Mouse (Mus musculus) 3T3-L1 (cell line): ENCODE results near the gene Dbx2.
A peak's percentile ranks its signal among the peaks of the same experiment; 100 is the strongest.

ENCODE experiments used
- DNase-seq: peaks from one replicate; pipeline ENCODE4 v3.0.0-alpha.2; 2015; ENCODE audit warnings: low read depth, low spot score

Gene Dbx2

DNA sequence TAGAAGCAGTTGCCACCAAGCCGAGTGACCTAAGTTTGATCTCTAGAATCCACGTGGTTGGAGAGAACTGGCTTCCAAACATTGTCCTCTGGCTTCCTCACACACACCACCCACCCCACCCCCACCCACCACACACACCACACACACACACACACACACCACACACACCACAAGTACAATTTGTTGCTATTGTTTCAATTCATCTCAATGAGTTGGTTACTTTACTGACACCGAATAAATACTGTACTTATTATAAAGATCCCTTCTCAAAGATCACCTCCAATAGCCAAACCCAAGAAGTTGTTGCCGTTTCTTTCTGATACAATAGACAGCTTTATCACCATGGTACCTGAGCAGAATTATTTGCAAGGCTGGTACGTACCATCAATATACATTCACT is at the start of gene Dbx2:
Dbx2 (minus strand) TSS at position 101 of the 400 bp plus-strand sequence.
- DNase-seq: no peak

DNA sequence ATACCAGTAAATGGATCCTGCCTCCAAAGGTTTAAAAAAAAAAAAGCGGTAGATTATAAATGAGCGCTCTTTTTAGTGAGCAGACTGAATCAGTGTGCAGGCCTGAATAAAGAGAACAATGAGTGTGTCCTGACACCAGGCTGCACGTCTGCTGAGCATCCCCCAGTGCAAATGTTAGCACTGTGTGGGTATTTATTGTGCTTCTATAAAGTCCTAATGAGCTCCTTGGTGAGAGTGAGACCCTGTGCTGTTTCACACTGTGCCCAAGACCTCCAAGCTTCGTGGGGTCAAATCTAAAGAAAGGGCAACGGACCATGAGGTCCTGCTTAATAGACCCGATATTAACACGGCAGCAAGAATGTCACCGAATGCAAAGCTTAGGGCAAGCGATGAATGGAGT is 46.4 kb upstream of the Dbx2 start:
- no peak for DNase-seq

DNA sequence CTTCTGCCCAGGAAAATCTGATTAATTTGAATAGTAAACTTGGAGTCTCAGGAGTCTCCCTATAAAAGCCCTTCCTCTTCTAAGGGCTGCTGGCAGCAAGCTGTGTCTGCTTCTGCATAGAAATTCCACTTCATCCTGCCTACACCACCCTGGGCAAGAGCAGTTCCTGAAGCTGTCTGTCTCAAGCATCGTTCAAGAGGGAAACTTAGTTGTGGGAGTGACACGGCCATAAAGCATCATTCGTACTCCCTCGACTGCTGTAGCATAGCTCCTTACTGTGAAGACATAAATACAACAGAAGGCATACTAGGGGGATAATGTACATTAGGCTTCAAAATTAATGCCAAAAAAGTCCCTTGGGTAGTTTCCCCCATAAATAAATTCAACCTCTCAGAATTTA is 45.8 kb upstream of the Dbx2 start:
- no peak for DNase-seq

DNA sequence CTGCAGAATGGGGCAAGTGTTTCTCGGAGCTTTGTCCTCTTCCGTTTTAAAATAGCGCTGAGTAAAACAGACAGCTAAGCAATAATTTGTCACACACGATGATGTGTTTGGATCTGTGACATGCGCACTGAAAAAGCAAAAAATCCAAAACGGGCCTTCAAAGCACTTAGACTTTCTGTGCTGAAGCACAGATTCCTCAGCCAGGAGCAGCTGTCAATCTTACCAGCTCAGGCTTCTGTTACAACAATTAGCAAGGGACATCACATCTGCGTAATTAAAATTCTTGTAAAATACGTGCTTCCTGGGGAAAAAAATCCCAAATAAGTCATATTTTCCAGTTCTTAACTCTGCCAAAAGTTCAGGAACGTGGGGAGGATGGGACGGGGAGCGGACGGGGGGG is 43.6 kb upstream of the Dbx2 start:
- DNase-seq: no peak

DNA sequence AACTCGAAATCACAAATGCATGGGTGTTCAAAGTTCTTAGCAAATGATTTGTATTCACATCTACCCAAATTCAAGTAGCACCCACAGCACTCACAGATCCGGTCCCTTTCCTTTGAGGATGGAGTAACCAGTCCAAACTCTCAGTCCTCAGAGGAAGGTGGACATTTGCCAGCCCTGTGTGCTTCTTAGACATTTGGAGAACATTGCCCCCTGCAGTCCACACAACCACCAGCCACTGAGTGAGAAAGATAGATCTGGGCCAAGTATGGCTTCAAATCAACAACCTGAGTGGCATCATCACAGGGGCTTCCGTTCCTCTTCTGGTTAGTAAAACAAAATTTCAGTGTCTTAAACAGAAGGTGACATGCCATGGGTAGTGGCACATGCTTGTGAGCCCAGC is 38.0 kb upstream of the Dbx2 start:
- DNase-seq: peak; percentile 20

DNA sequence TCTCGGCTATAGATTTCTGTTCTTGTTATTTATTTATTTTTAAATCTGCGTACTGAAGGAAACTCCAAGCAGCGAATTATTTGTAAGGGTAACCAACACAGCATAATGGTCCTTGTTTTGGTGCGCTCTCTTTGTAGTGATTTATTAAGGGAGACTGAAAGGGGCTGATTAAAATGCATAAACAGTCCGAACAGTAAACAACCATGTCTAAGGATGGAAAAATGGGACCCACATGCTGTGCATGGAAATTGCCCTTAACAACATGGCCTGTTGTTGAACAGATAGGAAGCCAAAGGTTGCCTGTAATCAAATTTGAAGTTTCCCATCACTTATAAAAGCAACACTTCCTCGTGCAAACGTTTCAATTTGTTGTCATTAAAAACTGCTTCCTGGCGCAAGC is 35.8 kb upstream of the Dbx2 start:
- DNase-seq: no peak

DNA sequence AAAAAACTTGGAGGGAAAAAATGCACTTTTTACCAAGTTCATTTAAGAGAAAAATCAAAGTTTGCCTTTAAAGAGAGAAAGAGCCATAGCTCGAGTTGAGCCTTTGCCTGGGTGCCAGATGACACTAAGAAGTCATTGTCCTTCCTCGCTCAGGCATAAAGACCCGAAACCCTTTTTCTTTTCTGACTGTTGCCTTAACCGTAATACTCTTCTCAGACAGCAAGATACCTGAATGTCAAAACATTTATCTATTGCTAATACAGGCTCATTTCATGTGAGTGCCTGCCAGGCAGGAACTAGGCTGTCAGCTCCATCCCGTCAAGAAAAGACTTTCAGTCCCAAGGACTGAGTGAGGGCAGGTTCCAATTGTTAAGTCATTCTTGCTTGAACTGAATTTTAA is 35.4 kb upstream of the Dbx2 start:
- DNase-seq: no peak

DNA sequence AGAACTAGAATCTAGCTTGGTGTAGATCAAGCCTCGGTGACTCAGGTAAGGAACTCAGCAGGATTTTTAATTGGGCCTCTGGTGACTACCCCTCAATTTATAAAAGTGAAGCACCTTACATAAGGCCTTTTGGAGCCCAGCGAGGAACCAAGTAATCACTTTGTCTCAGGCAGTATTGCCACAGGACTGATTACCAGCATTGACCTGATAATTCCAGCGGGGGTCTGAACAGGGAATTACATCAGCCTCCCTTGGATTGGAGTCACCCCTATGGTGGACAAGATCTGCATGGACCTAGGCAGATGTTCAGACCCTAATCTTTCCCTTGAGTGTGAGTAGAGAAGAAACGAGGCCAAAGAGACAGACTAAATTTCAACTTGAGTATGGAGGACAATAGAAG is 26.9 kb upstream of the Dbx2 start:
- DNase-seq: no peak

DNA sequence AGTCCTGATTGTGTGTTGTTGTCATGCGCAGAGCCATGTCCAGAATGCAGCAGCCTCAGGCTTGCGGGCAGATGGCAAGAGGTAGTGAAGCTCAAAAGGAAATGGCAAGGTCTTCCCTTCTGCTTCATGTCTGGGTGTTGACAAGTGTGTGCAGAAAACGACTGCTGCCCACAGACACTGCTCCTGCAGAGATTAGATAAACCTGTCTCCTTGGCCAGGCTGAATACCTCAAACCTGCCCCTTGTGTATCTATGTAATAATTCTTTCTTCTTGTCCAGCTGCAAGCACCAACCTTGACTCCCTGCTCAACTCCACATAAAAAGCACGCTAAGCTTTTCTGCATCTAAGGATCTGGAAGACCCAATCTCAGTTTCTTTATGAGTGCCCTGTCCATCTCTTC is 19.9 kb upstream of the Dbx2 start:
- DNase-seq: no peak

DNA sequence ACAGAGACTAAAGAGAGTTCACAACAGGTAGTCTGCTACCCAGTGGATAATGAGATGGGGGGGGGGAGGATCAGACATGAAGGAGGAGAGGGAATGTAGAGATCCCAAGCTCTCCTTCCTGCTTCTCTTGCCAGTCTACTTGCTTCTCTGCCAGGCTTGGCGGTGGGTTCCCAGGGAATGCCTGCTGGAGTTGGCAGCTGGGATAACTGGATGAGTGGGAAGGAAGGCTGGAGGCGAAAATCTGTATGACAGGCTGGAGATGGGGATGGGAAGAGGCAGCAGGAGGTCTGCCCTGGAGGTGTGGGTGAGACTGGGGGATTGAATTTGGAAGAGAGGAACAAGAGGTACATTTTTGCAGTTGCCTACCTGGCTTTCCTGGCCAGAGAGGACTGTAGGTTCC is 19.4 kb upstream of the Dbx2 start:
- no peak for DNase-seq

DNA sequence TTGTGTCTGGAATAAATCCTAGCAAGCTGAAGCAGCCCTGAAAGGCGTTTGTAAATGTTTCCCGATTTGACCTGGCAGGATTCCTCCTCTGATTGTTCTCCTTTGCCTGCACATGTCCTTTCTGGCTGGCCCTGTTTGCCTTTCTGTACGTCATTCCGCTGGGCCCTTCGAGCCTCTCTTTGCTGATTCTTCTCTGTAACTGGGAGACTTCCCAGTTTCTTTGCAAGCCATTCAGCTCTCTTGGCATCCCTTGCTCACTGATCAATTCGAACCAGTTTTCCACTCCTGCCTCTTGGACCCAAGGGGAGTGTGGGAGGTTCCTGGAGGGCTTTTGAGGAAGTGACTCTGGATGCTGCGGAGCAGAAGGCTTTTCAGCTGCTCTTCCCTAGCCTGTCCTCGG is 11.4 kb upstream of the Dbx2 start:
- no peak for DNase-seq

DNA sequence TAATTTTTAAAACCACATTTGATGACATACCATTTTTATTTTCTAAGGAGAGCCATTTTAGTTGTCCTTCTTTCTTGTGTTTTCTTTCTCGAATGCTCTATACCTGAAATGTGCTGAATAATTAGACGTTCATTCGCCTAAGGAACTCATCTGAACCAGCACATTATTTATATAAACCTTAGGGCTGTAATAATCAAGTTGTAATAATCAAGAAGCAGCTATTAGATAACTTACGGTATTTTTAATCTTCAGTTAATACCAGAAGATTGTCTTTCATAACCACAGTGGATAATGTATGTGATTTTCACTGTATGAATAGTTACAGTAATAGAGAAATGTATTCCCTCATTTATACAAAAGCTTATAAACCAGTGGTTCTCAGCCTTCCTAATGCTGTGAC is 9.2 kb upstream of the Dbx2 start:
- no peak for DNase-seq

DNA sequence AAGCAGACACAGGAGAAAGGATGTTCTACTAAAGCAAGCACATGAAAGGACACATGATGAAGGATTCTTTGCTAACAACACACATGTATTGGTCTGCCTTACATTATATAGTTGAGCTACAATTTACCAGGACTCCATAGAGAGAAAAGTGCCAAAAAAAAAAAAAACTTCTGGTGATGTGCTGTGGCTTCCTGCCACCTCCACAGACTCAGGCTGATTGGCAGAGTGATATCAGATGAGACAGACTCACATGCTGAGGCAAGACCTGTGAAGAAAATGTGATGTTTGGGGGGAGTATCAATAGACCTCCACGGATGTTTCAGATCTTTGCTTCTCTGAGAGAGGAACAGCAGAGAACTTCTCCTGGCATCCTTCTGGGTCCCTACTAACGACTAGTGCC is 6.0 kb upstream of the Dbx2 start:
- DNase-seq: no peak

DNA sequence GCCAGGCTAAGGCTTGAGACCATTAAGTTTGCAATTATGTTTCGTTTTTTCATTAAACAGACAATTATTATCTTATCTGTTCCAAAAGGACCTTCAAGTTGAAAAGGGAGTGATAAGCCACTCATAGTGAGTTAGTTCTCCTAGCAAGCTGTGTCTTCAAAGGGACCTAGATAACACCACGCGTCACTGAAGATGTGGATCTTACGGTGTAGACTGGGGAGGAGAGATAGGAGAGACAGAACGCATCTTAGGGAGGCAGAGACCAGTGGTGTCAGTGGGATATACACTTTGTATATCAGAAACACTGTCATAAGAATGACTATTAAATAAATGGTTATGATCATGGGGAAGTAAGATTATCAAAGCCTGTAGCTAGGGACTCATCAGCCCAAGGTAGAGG is 4.6 kb upstream of the Dbx2 start:
- no peak for DNase-seq

DNA sequence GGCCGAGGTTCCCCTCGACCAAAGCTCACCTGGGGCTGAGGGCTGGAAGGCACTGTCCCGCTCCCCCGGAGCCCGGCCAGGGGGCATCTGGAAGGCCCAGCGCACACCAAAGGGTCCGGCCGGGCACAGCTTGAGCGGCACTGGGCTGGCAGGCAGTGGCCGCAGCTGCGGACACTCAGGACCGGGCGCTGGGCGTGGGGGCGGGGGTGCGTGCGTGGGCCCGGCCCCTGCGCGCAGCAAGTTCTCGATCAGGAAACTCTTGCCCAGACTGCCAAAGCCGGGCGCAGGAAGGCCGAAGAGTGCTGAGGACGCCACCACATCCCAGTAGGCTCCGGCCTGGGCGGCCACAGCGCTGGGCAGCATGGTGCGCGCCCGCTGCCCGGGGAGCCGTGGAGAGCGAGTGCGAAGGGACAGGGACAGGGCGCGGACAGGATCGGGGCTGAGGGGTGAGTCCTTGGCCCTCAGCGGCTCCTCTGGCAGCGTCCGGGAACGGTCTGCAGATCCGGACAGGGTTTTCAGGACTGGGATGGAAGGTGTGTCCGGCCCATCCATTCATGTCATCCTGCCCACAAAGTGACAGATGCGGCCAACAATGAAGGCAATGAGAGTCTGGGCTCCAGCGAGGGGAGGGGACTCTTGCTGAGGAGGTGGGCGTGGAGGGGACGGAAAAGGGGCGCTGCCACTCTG is 1.4 kb downstream of the Dbx2 start:
- DNase-seq: no peak

DNA sequence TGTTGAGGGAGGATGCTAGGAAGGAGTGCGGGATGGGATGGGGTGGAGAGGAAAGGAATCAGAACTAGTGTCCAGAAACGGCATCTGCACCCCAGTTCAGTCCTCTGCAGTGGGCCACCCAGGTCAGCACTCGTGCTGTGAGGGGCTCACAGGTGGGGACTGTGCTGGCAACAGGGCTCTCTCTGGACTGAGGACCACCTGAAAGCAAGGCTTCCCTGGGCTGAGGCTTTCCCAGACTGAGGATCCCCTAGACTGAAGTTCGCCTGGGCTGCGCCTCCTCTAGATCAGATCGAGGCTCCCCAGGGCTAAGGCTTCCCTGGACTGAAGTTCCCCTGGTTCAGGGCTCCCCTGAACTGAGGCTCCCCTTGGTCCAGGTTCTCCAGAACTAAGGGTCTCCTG is 1.9 kb downstream of the Dbx2 start:
- DNase-seq: no peak

DNA sequence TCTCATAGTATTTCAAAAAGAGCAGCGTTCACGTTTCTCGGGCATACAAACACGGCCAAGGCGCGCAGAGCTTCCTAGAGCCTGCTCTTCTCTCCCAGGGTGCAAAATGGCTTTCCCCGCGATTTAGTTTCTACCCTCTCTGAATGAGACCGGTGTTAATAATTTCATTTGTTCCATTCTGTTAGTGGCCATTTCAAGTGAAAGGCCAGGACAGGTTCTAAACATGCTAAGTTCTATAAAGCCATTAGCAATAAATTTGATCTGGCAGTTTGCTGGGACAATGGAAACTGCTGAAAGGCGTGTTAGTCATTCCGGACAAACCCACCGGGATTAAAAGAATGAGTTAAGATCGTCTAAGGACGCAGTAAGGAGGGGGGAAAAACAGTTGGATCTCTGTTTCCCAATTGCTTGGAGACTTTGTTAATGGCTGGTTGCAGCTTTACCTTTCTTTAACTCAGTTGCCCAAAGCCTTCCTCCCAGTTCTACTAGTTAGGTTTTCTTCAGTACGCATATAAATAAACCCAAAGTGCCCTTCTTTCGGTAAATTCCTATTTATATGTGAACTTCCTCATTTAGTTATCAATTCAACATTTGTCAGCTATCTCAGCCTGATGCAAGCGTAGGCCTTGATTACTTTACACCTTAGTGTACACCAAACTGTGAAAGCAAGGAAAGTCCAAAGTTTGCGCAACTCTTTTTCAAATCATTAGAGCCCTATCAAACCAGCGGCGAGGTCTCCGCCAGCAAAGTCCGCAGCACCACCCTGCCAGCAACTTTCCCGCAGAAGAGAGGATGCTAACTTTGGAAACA is 2.7 kb downstream of the Dbx2 start:
- DNase-seq: no peak

DNA sequence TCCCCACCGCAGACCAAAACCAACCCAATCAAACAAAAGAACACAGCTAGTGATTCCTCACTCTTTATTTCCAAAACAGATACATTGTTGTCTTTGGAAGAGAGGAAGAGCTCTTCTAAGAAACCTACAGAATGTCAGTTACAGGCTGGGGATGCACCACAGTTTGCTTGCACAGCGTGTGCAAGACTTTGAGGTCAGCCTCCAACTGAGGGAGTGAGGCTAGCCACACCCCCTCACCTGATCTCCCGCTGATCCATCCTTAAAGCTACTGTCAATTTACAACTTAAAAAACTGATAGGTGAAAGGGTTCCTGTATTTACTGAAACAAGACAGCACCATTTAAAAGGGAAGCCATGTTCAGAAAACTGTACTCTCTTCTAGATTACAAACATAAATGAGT is 3.9 kb downstream of the Dbx2 start:
- DNase-seq: no peak

DNA sequence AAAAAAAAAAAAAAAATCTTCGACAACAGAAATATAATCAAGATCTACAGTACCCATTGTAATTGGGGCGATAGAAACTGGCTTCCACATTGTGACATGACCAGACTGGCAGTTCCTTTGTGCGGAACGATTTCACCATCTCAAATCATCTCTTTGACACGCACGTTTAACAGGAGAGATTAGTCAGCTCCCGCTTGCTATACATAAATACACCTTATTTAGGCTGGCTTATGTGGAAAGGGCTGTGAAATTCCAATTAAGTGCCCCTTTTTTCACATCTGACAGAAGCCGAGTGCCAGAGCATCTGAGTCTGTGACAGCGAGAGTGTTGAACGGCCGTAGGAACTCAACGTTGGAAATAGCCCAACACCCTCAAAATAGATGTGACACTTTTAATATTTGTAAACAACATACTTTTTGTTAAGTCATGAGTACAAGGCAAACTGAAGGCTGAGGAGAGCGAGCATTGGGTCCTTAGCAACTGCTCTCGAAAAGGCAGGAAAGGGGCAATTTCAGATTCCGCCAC is 12.2 kb downstream of the Dbx2 start:
- no peak for DNase-seq

DNA sequence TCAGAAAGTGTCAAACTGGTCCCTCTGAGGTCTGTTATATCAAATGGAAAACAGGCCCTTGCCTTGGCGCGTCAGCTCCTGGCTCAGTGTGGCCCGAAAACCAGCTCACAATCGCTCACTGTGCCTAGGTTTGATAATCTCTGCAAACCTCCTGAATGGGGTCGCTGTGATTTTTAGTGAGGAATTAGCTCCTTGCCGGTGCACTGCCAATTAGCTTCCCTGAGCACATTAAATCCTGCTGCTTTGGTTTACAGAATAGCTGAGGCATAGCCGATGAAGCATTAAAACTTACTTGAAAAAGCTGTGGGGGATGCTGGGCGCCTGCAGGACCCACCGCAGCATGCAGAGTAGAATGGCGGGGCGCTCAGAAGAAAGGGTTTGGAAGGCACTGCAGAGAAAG is 15.4 kb downstream of the Dbx2 start:
- DNase-seq: no peak

DNA sequence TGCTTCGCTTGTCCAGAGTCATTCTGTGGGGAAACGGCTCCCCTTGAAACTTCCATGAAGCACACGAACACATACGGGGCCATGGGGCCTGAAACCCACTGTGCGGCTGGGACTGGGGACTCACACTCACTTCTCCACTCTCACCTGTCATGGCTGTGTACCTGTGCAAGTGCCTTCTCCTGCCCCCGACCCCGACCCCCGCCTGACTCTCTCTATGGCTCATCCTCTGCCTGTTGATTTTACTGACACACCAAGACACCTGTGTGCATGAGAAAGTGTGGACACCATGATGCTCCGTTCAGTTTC is 16.0 kb downstream of the Dbx2 start:
- no peak for DNase-seq

DNA sequence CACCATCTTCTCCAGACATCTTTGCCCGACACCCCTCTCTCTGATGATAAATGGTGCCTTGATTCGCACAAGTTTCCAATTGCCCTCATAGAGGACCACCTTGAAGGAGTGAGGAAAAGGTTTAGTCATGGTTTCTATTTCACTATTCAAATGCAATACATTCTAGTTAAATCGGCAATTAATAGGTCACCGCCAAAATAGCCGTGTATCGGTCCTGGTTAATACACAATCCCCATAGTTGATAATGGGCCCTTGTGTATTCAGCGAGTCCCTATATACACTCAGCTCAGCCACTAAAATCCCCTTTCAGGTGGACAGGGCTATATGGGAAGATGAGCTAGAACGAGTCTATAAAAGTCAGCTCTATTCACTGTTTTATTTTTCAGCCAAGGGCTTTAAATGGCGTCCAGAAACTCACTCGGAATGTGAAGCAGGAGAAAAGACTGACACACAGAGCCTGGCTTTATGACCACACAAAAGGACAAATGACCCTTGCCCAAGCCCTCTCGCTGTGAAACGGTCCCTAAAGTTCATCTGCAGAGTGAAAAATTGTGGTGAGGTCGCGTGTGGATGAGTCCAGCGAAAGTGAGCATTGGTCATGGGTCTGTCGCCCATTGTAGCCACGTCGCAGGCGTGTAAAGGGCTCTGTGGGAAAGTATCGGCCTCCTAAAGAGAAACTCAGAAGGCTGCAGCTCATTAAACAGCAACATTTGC is 16.5 kb downstream of the Dbx2 start:
- DNase-seq: no peak

DNA sequence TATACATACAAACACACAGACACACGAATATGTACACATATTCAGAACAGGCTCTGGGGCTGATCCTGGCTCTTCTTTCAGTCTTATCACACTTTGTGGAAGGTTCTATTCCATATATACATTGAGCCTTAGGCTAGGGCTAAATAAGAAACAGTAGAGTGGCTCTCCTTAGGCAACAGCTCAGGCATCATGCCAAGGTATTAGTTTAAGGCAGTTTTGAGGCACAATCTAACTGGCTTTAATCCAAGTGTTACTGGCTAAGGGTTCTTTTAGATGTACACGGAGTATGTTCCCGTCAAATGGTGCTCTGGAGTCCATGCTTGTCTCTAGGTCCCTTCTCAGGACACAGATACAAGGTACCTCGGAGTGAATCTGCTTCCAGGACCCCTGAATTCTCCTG is 31.4 kb downstream of the Dbx2 start:
- no peak for DNase-seq
